13 mouse cellular contexts compared by ENCODE assay signal in genomic region chr2:60627952-60628351, GRCm38 (mm10).
"Had no signal": no experiment of that assay in that cellular context is flagged by ENCODE, and none has a peak within 500 bp of the region (broad histone marks: within the 10 kb centered on the region; RNA-seq: fewer than 3 reads in every experiment).

No protein-coding gene starts in this region.

- DNase-seq: kidney, adult 2 months; kidney, postnatal 36 days; layer of hippocampus, postnatal 36 days; liver, embryonic 13.5 days; lung, adult 2 months; lung, postnatal 14 days; lung, postnatal 4 days; thymus, adult 18-20 months; thymus, postnatal 36 days had no signal

- H3K9me3 ChIP-seq: liver, embryonic 13.5 days; midbrain, embryonic 13.5 days had no signal

- ATAC-seq: intestine, postnatal 0 days; midbrain, embryonic 13.5 days; midbrain, embryonic 16.5 days had no signal

- H3K27me3 ChIP-seq: liver, embryonic 13.5 days; midbrain, embryonic 13.5 days had no signal

- H3K36me3 ChIP-seq: liver, embryonic 13.5 days; midbrain, embryonic 13.5 days had no signal

- H3K4me1 ChIP-seq: midbrain, embryonic 13.5 days had no signal

- H3K4me3 ChIP-seq: left cerebral cortex, adult 2 months; liver, embryonic 13.5 days; midbrain, embryonic 13.5 days had no signal
